Mouse (Mus musculus) stomach, postnatal 0 days (tissue): ENCODE measurements around the gene Tnn.
A peak's percentile ranks its signal among the peaks of the same experiment; 100 is the strongest.

Experiments used
- CTCF ChIP-seq: IDR thresholded peaks from 2 replicates; pipeline ENCODE4 v1.5.1; 2016; ENCODE audit warnings: antibody characterized with exemption, low read depth, mild to moderate bottlenecking, moderate library complexity
- EP300 ChIP-seq: optimal IDR thresholded peaks from 2 replicates; pipeline ENCODE3; 2016; ENCODE audit warnings: antibody characterized with exemption

- TF ChIP-seq CTCF (peak; percentile 72), EP300 (no peak)
Measured at GRCm38 (mm10) chr1:160044237-160045021, 109.0 kb downstream of the Tnn start, which contains the start of gene 4930523C07Rik.
